Mouse (Mus musculus) liver, postnatal 0 days (tissue): ENCODE data around the gene Utp14b.

Source experiments
- CTCF ChIP-seq: sonication (generic); IDR thresholded peaks from 2 replicates; pipeline ENCODE4 v1.5.1; 2016; ENCODE audit warnings: antibody characterized with exemption, low read depth
- EP300 ChIP-seq: IDR thresholded peaks from 2 replicates; pipeline ENCODE4 v1.6.1; 2016; ENCODE audit warnings: antibody characterized with exemption, low read depth, mild to moderate bottlenecking

- no peak for TF ChIP-seq CTCF
- no peak for TF ChIP-seq EP300
Measured at GRCm38 (mm10) chr1:78611039-78611438, 46.8 kb upstream of the Utp14b start.
